Mouse (Mus musculus) stomach, postnatal 0 days (tissue): ENCODE measurements at regions not wholly inside any gene's neighbourhood (a gene's known extent, or its start where the extent isn't known, plus 50 kb on each side); places are given as distances from the start of the nearest gene placed in this dataset.

Experiments
- CTCF ChIP-seq: IDR thresholded peaks from 2 replicates; pipeline ENCODE4 v1.5.1; 2016; ENCODE audit warnings: antibody characterized with exemption, low read depth, mild to moderate bottlenecking, moderate library complexity
- EP300 ChIP-seq: optimal IDR thresholded peaks from 2 replicates; pipeline ENCODE3; 2016; ENCODE audit warnings: antibody characterized with exemption

GRCm38 (mm10) chr14:88976007-88976406 is 504.8 kb upstream of the Pcdh20 start:
- TF ChIP-seq CTCF, result no peak
- TF ChIP-seq EP300, result no peak
